Mouse (Mus musculus) hindbrain, embryonic 13.5 days (tissue): Measurements from ENCODE around the gene Skida1. TPM values are rescaled to one million over a fixed set of nuclear protein-coding genes. Genes with fewer than 3 reads are reported as not detected.

Experiments used
- ATAC-seq: fragments of 200-750 bp; cut with Nextera tagmentation; 2 replicates; pipeline ENCODE4 v1.8.0; 2017; ENCODE audit warnings: moderate TSS enrichment; ENCODE audit not compliant: low FRiP score
- H3K27ac ChIP-seq: fragments of 300-500 bp; sonication (generic); 2 replicates; pipeline ENCODE4 v1.5.1; 2015; ENCODE audit warnings: inconsistent platforms, mild to moderate bottlenecking, moderate library complexity
- H3K27me3 ChIP-seq: fragments of 300-500 bp; sonication (generic); 2 replicates; pipeline ENCODE4 v1.6.1; 2015; ENCODE audit warnings: mild to moderate bottlenecking, inconsistent platforms
- H3K36me3 ChIP-seq: fragments of 300-500 bp; sonication (generic); 2 replicates; pipeline ENCODE4 v1.6.1; 2015; ENCODE audit warnings: mild to moderate bottlenecking, inconsistent platforms
- H3K4me1 ChIP-seq: fragments of 300-500 bp; sonication (generic); replicated peaks from 2 replicates; pipeline ENCODE4 v1.6.1; 2015; ENCODE audit warnings: inconsistent platforms
- H3K4me2 ChIP-seq: fragments of 300-500 bp; sonication (generic); 2 replicates; pipeline ENCODE4 v1.6.1; 2015; ENCODE audit warnings: inconsistent platforms, mild to moderate bottlenecking, moderate library complexity
- H3K4me3 ChIP-seq: fragments of 300-500 bp; sonication (generic); 2 replicates; pipeline ENCODE4 v1.5.1; 2015; ENCODE audit warnings: mild to moderate bottlenecking, inconsistent platforms
- H3K9ac ChIP-seq: fragments of 300-500 bp; sonication (generic); 2 replicates; pipeline ENCODE4 v1.6.1; 2015; ENCODE audit warnings: mild to moderate bottlenecking, inconsistent platforms
- H3K9me3 ChIP-seq: fragments of 300-500 bp; sonication (generic); 2 replicates; pipeline ENCODE4 v1.6.1; 2016; ENCODE audit warnings: inconsistent platforms
- WGBS: fragments of 180-500 bp; shearing (Covaris S2); methylation state at CpG from one replicate; pipeline ENCODE4 v1.1.7; 2015; 5-methylcytosine and 5-hydroxymethylcytosine counted together
- polyA plus RNA-seq: library from polyadenylated mRNA; unstranded; fragments of >200 nt; fragmentation: Nextera tagmentation; extraction: Ambion mirVana; gene quantifications from 2 replicates; pipeline ENCODE4 v1.2.1, GENCODE M21; 2015

Gene Skida1
- polyA plus RNA-seq, 1 experiment from 2014 or later, result 12.7 TPM

DNA sequence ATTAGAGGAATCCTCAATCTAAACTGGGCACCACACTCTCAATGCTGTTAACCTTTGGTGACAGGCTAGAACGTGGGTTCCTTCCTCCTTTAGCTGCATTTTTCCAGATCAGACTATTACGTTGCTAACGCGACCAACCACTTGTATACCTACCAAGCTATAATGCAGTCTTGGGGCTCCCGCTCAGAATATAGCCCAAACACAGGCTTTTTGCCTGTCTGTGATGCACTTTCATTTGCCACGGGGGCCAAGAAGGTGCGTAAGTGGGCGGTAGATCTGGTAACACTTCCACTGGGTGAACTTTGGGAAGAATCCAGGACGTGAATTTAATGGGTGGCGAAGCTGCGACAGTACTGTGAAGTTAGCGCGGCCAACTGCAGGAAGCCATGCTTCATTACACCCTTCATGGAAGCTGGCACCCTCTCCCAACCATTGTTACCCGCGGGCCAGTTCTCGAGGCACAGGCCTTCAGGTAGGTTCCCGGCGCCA, 15.0 kb upstream of the Skida1 start:
- under 1% methylated on average over 18 of the region's 18 CpGs for WGBS
- Histone ChIP-seq H3K9ac (peak overlapping the region; percentile 96), H3K9me3 (no peaks in the 10 kb centered on the region), H3K4me3 (peak overlapping the region; percentile 82), H3K4me2 (peak overlapping the region; percentile 87), H3K4me1 (peaks cover 20% of the 10 kb centered on the region), H3K27me3 (no peaks in the 10 kb centered on the region), H3K27ac (peak overlapping the region; percentile 100), H3K36me3 (peaks cover 10% of the 10 kb centered on the region)
- ATAC-seq, result peak; percentile 74

DNA sequence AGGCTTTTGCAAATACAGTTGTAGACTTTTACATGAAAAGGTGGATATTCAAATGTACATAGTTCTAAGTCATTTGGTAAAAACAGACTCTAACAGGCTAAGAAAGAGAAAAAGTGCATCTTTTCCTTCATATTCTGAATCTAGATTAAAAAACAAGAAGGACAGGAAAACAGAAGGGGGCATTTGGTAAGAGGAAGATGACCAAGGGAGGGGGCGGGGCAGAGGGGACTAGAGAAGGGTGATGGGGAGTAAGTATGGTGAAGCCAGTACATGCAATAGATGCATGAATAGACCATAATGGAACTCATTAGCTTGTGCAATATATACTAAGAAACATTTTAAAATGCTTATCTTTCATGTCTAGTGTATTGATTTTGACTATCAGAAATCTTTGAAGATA, 11.5 kb upstream of the Skida1 start:
- Histone ChIP-seq H3K9ac (no peak overlapping the region), H3K27me3 (no peaks in the 10 kb centered on the region), H3K4me3 (no peak overlapping the region), H3K4me1 (peaks cover 10% of the 10 kb centered on the region), H3K4me2 (no peak overlapping the region), H3K9me3 (no peaks in the 10 kb centered on the region), H3K27ac (no peak overlapping the region), H3K36me3 (no peaks in the 10 kb centered on the region)
- 70% methylated on average over 1 of the region's 1 CpGs for WGBS
- ATAC-seq, result no peak

DNA sequence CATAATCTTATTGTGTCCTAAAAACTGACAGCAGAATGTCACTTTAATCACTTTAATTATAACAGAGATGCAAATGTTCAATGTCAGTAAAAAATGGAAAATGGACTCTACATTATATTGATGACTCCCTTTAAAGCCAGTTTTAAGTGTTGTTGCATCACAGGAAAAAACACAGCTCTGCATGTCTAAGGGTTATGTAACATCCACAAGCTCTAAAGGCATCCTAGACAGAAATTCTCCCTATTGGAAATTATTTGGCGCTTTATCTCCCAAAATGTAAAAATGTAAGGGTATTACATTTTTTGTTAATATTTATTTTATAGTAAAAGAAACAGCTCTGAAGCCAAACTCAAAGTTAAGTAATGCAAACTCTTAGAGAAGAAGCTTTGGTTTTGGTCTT, 11.0 kb upstream of the Skida1 start:
- Histone ChIP-seq H3K27me3 (no peaks in the 10 kb centered on the region), H3K27ac (no peak overlapping the region), H3K36me3 (no peaks in the 10 kb centered on the region), H3K9me3 (no peaks in the 10 kb centered on the region), H3K9ac (no peak overlapping the region), H3K4me1 (peaks cover 15% of the 10 kb centered on the region), H3K4me2 (no peak overlapping the region), H3K4me3 (no peak overlapping the region)
- WGBS, result 65% methylated on average over 1 of the region's 1 CpGs
- no peak for ATAC-seq

DNA sequence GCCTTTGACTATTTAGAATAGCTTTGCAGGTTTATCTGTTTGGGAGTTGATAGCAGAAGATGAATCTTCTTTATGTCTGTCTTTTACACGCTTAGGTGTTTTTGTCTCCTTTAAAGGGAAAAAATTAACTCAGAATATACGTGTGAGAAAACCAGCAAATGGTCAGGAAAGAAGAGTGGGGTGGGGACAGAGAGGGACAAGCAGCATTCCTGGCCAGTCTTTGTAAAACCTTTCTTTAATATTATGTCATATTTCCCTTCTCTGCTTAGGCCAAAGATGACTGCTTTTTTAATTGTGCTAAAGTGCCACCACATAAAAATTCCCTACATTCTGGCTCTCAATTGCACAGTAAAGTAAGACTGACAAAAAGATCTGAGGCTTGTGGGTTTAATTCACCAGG, 10.2 kb upstream of the Skida1 start:
- H3K4me1 ChIP-seq, result peaks cover 19% of the 10 kb centered on the region
- H3K27me3 ChIP-seq, result no peaks in the 10 kb centered on the region
- ATAC-seq, result no peak
- H3K36me3 ChIP-seq, result no peaks in the 10 kb centered on the region
- WGBS, result 15% methylated on average over 2 of the region's 2 CpGs
- no peak overlapping the region for H3K4me3 ChIP-seq
- H3K27ac ChIP-seq, result no peak overlapping the region
- H3K9me3 ChIP-seq, result no peaks in the 10 kb centered on the region
- no peak overlapping the region for H3K9ac ChIP-seq
- peak overlapping the region; percentile 90 for H3K4me2 ChIP-seq

DNA sequence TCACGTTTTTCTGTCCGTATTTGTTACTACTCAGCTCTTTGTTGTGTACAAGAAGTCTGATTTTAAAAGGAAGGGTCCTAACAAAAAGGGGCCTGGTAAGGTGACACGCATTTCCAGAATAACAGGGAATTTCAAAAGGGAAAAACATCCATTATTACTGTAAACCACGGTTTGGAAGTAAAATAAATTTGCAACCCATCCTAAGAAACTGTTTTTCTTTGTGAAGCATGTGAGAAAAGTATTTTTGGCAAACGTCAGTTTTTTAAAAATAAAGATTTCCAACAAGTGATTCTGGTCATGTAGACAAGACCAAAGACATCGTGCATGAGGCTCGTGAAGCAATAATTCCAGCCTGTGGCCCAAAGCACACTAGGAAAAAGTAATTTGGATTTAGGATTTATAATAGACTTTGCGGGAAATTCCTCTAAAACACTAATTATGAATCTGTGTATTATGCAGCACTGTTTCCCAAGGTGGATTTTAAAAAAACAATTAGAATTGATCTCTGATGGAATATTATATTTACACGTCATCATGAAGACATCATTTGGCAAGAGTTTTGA, 9.4 kb upstream of the Skida1 start:
- Histone ChIP-seq H3K9ac (peak overlapping the region; percentile 95), H3K27ac (peak overlapping the region; percentile 100), H3K36me3 (no peaks in the 10 kb centered on the region), H3K27me3 (no peaks in the 10 kb centered on the region), H3K4me3 (peak overlapping the region; percentile 58), H3K4me2 (peak overlapping the region; percentile 90), H3K9me3 (no peaks in the 10 kb centered on the region), H3K4me1 (peaks cover 26% of the 10 kb centered on the region)
- WGBS, result 10% methylated on average over 9 of the region's 9 CpGs
- ATAC-seq, result no peak

DNA sequence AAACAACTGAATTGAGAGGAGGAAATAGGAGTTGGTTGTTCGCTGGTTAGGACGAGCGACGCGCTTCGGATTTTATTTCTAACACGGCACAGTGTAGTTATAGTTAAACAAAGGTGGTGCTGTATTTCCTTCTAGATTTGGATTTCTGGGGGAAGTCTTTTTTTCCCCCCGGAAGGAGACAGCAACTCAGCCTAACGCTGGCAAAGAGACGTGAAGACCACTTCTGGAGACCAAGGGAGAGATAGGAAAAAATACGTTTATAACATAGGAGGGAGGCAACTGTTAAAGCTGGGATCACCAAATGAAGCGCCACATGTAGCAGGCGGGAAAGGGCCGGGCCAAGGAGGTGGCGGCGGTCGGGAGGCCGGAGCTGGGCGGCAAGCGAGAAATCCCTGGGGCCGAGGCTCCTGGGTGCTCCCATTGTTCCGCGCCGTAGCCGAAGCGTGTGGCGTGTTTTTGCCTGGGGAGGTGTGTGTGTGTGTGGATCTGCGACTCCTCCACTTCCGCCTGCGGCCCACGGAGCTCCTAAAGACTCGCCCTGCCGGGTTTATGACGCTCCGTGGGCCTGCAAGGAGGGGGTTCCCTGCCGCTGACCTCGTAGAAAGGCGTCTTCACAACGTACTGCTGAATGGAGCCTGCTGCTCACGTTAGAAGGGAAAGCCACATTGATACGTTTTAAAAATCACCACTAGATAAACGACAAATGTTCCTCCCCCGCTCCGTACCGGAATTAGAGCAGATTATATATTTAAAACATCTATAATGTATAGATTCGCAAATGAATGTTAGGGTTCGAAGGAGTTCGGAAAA, 8.7 kb upstream of the Skida1 start:
- no peaks in the 10 kb centered on the region for H3K27me3 ChIP-seq
- peak overlapping the region; percentile 90 for H3K4me2 ChIP-seq
- H3K9ac ChIP-seq, result peak overlapping the region; percentile 95
- no peaks in the 10 kb centered on the region for H3K36me3 ChIP-seq
- WGBS, result under 1% methylated on average over 48 of the region's 48 CpGs
- no peaks in the 10 kb centered on the region for H3K9me3 ChIP-seq
- H3K27ac ChIP-seq, result peak overlapping the region; percentile 100
- peaks cover 27% of the 10 kb centered on the region for H3K4me1 ChIP-seq
- ATAC-seq, result no peak
- H3K4me3 ChIP-seq, result peak overlapping the region; percentile 58

- peak overlapping the region; percentile 90 for H3K4me2 ChIP-seq
- peak; percentile 95 for ATAC-seq
- H3K9me3 ChIP-seq, result no peaks in the 10 kb centered on the region
- peaks cover 27% of the 10 kb centered on the region for H3K4me1 ChIP-seq
- peak overlapping the region; percentile 95 for H3K9ac ChIP-seq
- WGBS, result under 1% methylated on average over 28 of the region's 50 CpGs
- H3K27ac ChIP-seq, result peak overlapping the region; percentile 100
- H3K27me3 ChIP-seq, result no peaks in the 10 kb centered on the region
- no peaks in the 10 kb centered on the region for H3K36me3 ChIP-seq
- H3K4me3 ChIP-seq, result peak overlapping the region; percentile 58
Observed at GRCm38 (mm10) chr2:18056786-18057255, 8.0 kb upstream of the Skida1 start.

GRCm38 (mm10) chr2:18055929-18056785, 7.3 kb upstream of the Skida1 start:
- Histone ChIP-seq H3K9ac (peak overlapping the region; percentile 95), H3K36me3 (no peaks in the 10 kb centered on the region), H3K9me3 (no peaks in the 10 kb centered on the region), H3K27ac (peak overlapping the region; percentile 100), H3K4me2 (peak overlapping the region; percentile 90), H3K4me1 (peaks cover 33% of the 10 kb centered on the region), H3K27me3 (no peaks in the 10 kb centered on the region), H3K4me3 (peak overlapping the region; percentile 58)
- peak; percentile 94 for ATAC-seq
- under 1% methylated on average over 41 of the region's 66 CpGs for WGBS

DNA sequence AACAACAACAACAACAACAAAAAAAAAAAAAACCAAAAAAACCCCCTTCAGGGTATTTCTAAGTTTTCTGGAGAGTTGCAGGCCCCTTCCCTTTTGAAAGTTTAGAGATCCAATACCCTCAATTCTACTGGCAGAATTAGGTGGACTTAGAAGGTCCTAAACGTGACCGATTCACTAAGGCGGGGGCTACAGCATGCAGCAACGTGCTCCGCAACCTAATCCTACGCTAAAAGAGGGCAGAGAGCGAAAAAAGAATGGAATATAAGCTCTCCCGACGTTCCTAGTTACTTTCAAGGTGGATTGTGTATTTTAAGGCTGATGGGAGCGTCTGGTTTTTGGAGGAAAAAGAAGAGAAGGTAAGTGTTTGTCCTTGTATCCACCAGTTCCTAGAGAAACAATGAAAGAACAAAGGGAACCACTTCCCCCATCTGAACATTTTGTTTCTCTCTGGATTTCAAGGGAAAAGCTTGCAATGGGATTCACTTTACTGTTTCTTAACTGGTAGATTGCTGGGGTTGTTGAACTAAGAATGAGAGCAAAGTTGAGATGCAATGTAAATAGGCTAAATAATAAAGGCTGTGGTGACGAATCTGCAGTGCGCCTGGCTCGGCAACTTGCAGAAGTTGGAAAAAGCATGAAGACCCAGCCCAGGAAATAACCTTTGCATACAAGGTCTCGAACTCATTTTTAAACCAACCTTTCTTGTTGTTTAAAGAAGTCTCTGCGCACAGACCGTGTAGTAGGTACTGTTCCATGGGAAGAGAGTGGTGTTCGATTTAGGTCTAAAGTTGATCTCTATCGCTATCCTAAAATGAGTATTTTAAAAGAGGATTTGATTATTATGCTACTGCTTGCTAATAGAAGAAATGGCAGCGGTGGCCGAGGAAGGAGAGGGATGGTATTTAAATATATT, 6.4 kb upstream of the Skida1 start, which contains the start of gene Mllt10:
TSS of gene Mllt10 (plus strand) at position 222 of the 913 bp plus-strand sequence.
- Histone ChIP-seq H3K27ac (peak within 1 kb of the TSS; percentile 100), H3K9ac (peak within 1 kb of the TSS; percentile 95), H3K4me2 (peak within 1 kb of the TSS; percentile 90), H3K4me3 (peak within 1 kb of the TSS; percentile 58), H3K9me3 (no peaks in the 10 kb centered on the region), H3K27me3 (no peaks in the 10 kb centered on the region), H3K36me3 (no peaks in the 10 kb centered on the region), H3K4me1 (peaks cover 39% of the 10 kb centered on the region)
- ATAC-seq, result no peak
- 3% methylated on average over 20 of the region's 20 CpGs for WGBS

- no peak for ATAC-seq
- peaks cover 49% of the 10 kb centered on the region for H3K4me1 ChIP-seq
- H3K9ac ChIP-seq, result no peak overlapping the region
- no peak overlapping the region for H3K4me3 ChIP-seq
- H3K27ac ChIP-seq, result peak overlapping the region; percentile 100
- WGBS, result 23% methylated on average over 2 of the region's 2 CpGs
- no peaks in the 10 kb centered on the region for H3K9me3 ChIP-seq
- H3K27me3 ChIP-seq, result no peaks in the 10 kb centered on the region
- H3K36me3 ChIP-seq, result no peaks in the 10 kb centered on the region
- H3K4me2 ChIP-seq, result peak overlapping the region; percentile 90
Observed at GRCm38 (mm10) chr2:18053951-18054530, 5.2 kb upstream of the Skida1 start.
